In the genomic region with DNA sequence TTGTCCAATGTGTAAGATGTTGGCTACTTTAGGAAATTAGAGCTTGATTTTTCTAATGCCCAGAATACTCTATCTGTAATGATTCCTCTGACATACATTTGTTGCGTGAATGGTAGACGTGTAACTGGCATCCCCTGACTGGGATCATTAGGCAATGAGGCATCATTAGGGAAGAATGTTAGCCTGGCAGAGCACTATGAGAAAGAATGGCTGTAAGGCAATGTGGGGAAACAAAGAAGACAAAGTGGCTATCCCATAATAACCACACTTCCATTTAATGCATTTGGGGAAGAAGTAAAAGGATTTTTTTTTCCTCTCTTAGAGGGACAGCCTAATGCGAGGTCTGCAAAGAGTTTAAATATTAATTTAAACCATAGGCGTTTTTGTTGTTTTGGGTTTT, we compare ENCODE assay signal across 20 mouse cellular contexts. TPM values are rescaled to one million over a fixed set of nuclear protein-coding genes. Genes with fewer than 3 reads are reported as not detected.
DNase-seq lines count a peak whose midpoint lies in the region; ATAC-seq and TF ChIP-seq lines count a peak whose summit lies in the region.
"Had no signal": no experiment of that assay in that cellular context is flagged by ENCODE, and none has a peak within 500 bp of the region (broad histone marks: within the 10 kb centered on the region; RNA-seq: fewer than 3 reads in every experiment).

No protein-coding gene starts in this region.

- H3K4me1 ChIP-seq in forebrain, embryonic 16.5 days (replicated peaks; ENCODE audit: control insufficient read depth, insufficient read depth, low read length) = peaks cover 18% of the 10 kb centered on the region
- peaks cover 19% of the 10 kb centered on the region for H3K4me1 ChIP-seq in forebrain, embryonic 15.5 days
- H3K4me1 ChIP-seq in CH12.LX (ENCODE audit: control insufficient read depth in 1 of 2, insufficient read depth in 2 of 2) (peaks cover 0 to 19% of the 10 kb centered on the region in 2 experiments; a peak in 2 of 4 replicates), MEL (ENCODE audit: control insufficient read depth in 1 of 2, insufficient read depth in 2 of 2, low read length in 2 of 2) (peaks cover 6 to 8% of the 10 kb centered on the region in 2 experiments)
- peaks cover 3% of the 10 kb centered on the region for H3K4me1 ChIP-seq in cortical plate, adult 2 months (ENCODE audit: control insufficient read depth, insufficient read depth, low read length)

- H3K27ac ChIP-seq in forebrain, embryonic 16.5 days (ENCODE audit: low read length) = no peak overlapping the region
- no peak overlapping the region for H3K27ac ChIP-seq in forebrain, embryonic 15.5 days (replicated peaks)
- no peak overlapping the region for H3K27ac ChIP-seq in CH12.LX (ENCODE audit: insufficient read depth, low read depth)
- H3K27ac ChIP-seq in MEL (ENCODE audit: control insufficient read depth, low read depth, low read length) = no peak overlapping the region
- H3K27ac ChIP-seq in cortical plate, adult 2 months (ENCODE audit: insufficient read depth, low read length) = no peak overlapping the region
- H3K27ac ChIP-seq: heart, embryonic 15.5 days had no signal

- 32% methylated on average over 4 of the region's 4 CpGs for WGBS in forebrain, embryonic 16.5 days
- WGBS in forebrain, embryonic 15.5 days = 25% methylated on average over 4 of the region's 4 CpGs

- TF ChIP-seq RAD21 in CH12.LX (IDR thresholded peaks at IDR 0.05; ENCODE audit: low read depth, low read length) (no peak), MEL (IDR thresholded peaks at IDR 0.05; ENCODE audit: low read depth, low read length) (no peak)

- no peaks in the 10 kb centered on the region for H3K36me3 ChIP-seq in forebrain, embryonic 16.5 days (ENCODE audit: control insufficient read depth, insufficient read depth)
- no peaks in the 10 kb centered on the region for H3K36me3 ChIP-seq in forebrain, embryonic 15.5 days
- H3K36me3 ChIP-seq in CH12.LX (replicated peaks in 1 of 2; ENCODE audit: control insufficient read depth in 1 of 2, insufficient read depth in 1 of 2, low read length in 1 of 2) (peaks cover 8 to 12% of the 10 kb centered on the region in 2 experiments), MEL (ENCODE audit: control insufficient read depth in 1 of 2, insufficient read depth in 2 of 2, low read length in 2 of 2) (peaks cover 0 to 15% of the 10 kb centered on the region in 2 experiments; a peak in 2 of 4 replicates)
- H3K36me3 ChIP-seq: heart, embryonic 12.5 days; heart, embryonic 15.5 days; hindbrain, embryonic 15.5 days had no signal

- no peaks in the 10 kb centered on the region for H3K27me3 ChIP-seq in forebrain, embryonic 16.5 days (replicated peaks; ENCODE audit: control insufficient read depth, insufficient read depth, low read length)
- no peaks in the 10 kb centered on the region; the same call in 1 of the 2 replicates for H3K27me3 ChIP-seq in forebrain, embryonic 15.5 days
- H3K27me3 ChIP-seq in CH12.LX (replicated peaks) (no peaks in the 10 kb centered on the region), MEL (ENCODE audit: control insufficient read depth in 1 of 2, insufficient read depth in 2 of 2, low read length in 2 of 2) (no peaks in the 10 kb centered on the region)
- H3K27me3 ChIP-seq: heart, embryonic 12.5 days; heart, embryonic 15.5 days; hindbrain, embryonic 15.5 days had no signal

- H3K79me2 ChIP-seq in CH12.LX (replicated peaks; ENCODE audit: control insufficient read depth, extremely low read depth, insufficient read depth, poor library complexity, severe bottlenecking) (peaks cover 18% of the 10 kb centered on the region), MEL (ENCODE audit: control insufficient read depth, insufficient read depth, low read length, poor library complexity) (peaks cover 26% of the 10 kb centered on the region)

- TF ChIP-seq CTCF in CH12.LX (conservative IDR thresholded peaks at IDR 0.05 in 1 of 2, IDR thresholded peaks at IDR 0.05 in 1 of 2; ENCODE audit: low read depth in 2 of 2, low read length in 2 of 2) = no peak
- TF ChIP-seq CTCF in MEL (IDR thresholded peaks at IDR 0.05 in 2 of 3, conservative IDR thresholded peaks at IDR 0.05 in 1 of 3; ENCODE audit: control insufficient read depth in 1 of 3, insufficient read depth in 1 of 3, low read depth in 2 of 3, low read length in 3 of 3, poor library complexity in 1 of 3, severe bottlenecking in 1 of 3) = no peak
- TF ChIP-seq CTCF in cortical plate, adult 2 months (IDR thresholded peaks at IDR 0.05; ENCODE audit: extremely low read depth, insufficient read depth, low read length) = no peak

- H3K9ac ChIP-seq in forebrain, embryonic 16.5 days (replicated peaks; ENCODE audit: low read depth, low read length) = no peak overlapping the region
- H3K9ac ChIP-seq in forebrain, embryonic 15.5 days (replicated peaks) = no peak overlapping the region
- peak overlapping the region; percentile 27 for H3K9ac ChIP-seq in CH12.LX (ENCODE audit: insufficient read depth, low read depth)
- no peak overlapping the region for H3K9ac ChIP-seq in MEL (ENCODE audit: control insufficient read depth, low read depth, low read length, poor library complexity, severe bottlenecking)
- H3K9ac ChIP-seq: heart, embryonic 12.5 days; heart, embryonic 15.5 days had no signal

- ATAC-seq in forebrain, embryonic 16.5 days = no peak
- ATAC-seq in forebrain, embryonic 15.5 days (replicated peaks) = no peak

- H3K4me3 ChIP-seq in forebrain, embryonic 16.5 days (replicated peaks; ENCODE audit: low read length) = no peak overlapping the region
- no peak overlapping the region for H3K4me3 ChIP-seq in forebrain, embryonic 15.5 days
- no peak overlapping the region for H3K4me3 ChIP-seq in CH12.LX (replicated peaks in 1 of 3; ENCODE audit: low read depth in 2 of 3, low read length in 2 of 3, poor library complexity in 1 of 3)
- no peak overlapping the region for H3K4me3 ChIP-seq in MEL (ENCODE audit: control insufficient read depth in 1 of 2, insufficient read depth in 1 of 2, low read depth in 2 of 2, low read length in 2 of 2)
- peak overlapping the region; percentile 73; the same call in 1 of the 2 replicates for H3K4me3 ChIP-seq in cortical plate, adult 2 months (ENCODE audit: insufficient read depth, low read length)

- DNase-seq in CH12.LX (ENCODE audit: extremely low read depth) = no peak
- peak; percentile 25 for DNase-seq in MEL (ENCODE audit: low read depth, low spot score)
- no peak for DNase-seq in left cerebral cortex, adult 9 months (ENCODE audit: low spot score in 2 of 2)
- DNase-seq: adrenal gland, adult 2 months; adrenal gland, postnatal 14 days; cerebellum, adult 11-12 months; cerebellum, adult 8-10 months; cerebellum, postnatal 10 days; cerebellum, postnatal 36 days; gastrocnemius, postnatal 25 days; heart, adult 18-20 months; heart, postnatal 10 days; heart, postnatal 4 days; kidney, adult 2 months had no signal

- TF ChIP-seq POLR2A in CH12.LX (IDR thresholded peaks at IDR 0.05; ENCODE audit: low read depth, low read length) (no peak), MEL (IDR thresholded peaks at IDR 0.05; ENCODE audit: control insufficient read depth in 1 of 2, insufficient read depth in 1 of 2, low read depth in 1 of 2, low read length in 2 of 2, poor library complexity in 1 of 2) (no peak)
- no peak for TF ChIP-seq POLR2A in cortical plate, adult 2 months (IDR thresholded peaks at IDR 0.05; ENCODE audit: extremely low read depth, insufficient read depth, low read length)

- dilution Hi-C loops in CH12.LX (cut with MboI; ENCODE audit: extremely low pct_ligation_motif_present, extremely low pct_unique_long_range_greater_than_20kb, low sequenced_read_pairs) = no loop called here

- TF ChIP-seq EP300 in CH12.LX (IDR thresholded peaks at IDR 0.05; ENCODE audit: low read length) (no peak), MEL (IDR thresholded peaks at IDR 0.05; ENCODE audit: low read depth in 1 of 2, low read length in 2 of 2) (no peak)

- no peaks in the 10 kb centered on the region for H3K9me3 ChIP-seq in forebrain, embryonic 16.5 days (ENCODE audit: control insufficient read depth, low read length)
- no peaks in the 10 kb centered on the region for H3K9me3 ChIP-seq in forebrain, embryonic 15.5 days
- H3K9me3 ChIP-seq in CH12.LX (replicated peaks; ENCODE audit: low read length) = no peaks in the 10 kb centered on the region
- H3K9me3 ChIP-seq in MEL (replicated peaks; ENCODE audit: insufficient read depth, low read length) = no peaks in the 10 kb centered on the region
- H3K9me3 ChIP-seq: heart, embryonic 12.5 days; heart, embryonic 15.5 days; hindbrain, embryonic 15.5 days had no signal

- peak overlapping the region; percentile 74; the same call in 1 of the 2 replicates for H3K4me2 ChIP-seq in forebrain, embryonic 16.5 days (ENCODE audit: low read length)
- H3K4me2 ChIP-seq in forebrain, embryonic 15.5 days (replicated peaks) = no peak overlapping the region
- H3K4me2 ChIP-seq in CH12.LX (ENCODE audit: insufficient read depth, low read depth, poor library complexity, severe bottlenecking) = peak overlapping the region; percentile 73

- in situ Hi-C loops in CH12.LX (cut with MboI; ENCODE audit: low pct_ligation_motif_present, low pct_unique_long_range_greater_than_20kb, low sequenced_read_pairs) = no loop called here

TF ChIP-seq in CH12.LX, 34 proteins besides CTCF, POLR2A, EP300 and RAD21 (continues in another document):
- TF ChIP-seq UBTF (IDR thresholded peaks at IDR 0.05; ENCODE audit: low read depth, low read length) = no peak
- TF ChIP-seq TBP (conservative IDR thresholded peaks at IDR 0.05; ENCODE audit: low read depth, low read length) = no peak
- no peak for TF ChIP-seq MAFK (IDR thresholded peaks at IDR 0.05; ENCODE audit: insufficient replicate concordance, low read length)
- TF ChIP-seq E2F4 (IDR thresholded peaks at IDR 0.05; ENCODE audit: insufficient replicate concordance, low read depth, low read length) = no peak
- no peak for TF ChIP-seq HCFC1 (IDR thresholded peaks at IDR 0.05; ENCODE audit: low read depth, low read length)

TF ChIP-seq in MEL, 35 proteins besides CTCF, POLR2A, EP300 and RAD21:
- TF ChIP-seq NELFE (IDR thresholded peaks at IDR 0.05; ENCODE audit: low read depth, low read length) (no peak), KAT2A (conservative IDR thresholded peaks at IDR 0.05; ENCODE audit: low read depth, low read length) (no peak), RCOR1 (IDR thresholded peaks at IDR 0.05; ENCODE audit: low read depth, low read length) (no peak), CHD2 (IDR thresholded peaks at IDR 0.05; ENCODE audit: low read length) (no peak), ZNF384 (IDR thresholded peaks at IDR 0.05; ENCODE audit: low read depth, low read length) (no peak), TAL1 (IDR thresholded peaks at IDR 0.05; ENCODE audit: low read length) (no peak)
TF ChIP-seq in MEL: peak in this region for 0.

RNA-seq across cellular contexts. Expression of a gene that starts 0.9 kb away (rescaled TPM):
- polyA plus RNA-seq in forebrain, embryonic 16.5 days (2015; fragmentation: Nextera tagmentation; extraction: Ambion mirVana) = 17.3 and 18.5 TPM in 2 replicates
- polyA plus RNA-seq in forebrain, embryonic 15.5 days (2015; fragmentation: Nextera tagmentation; extraction: Ambion mirVana) = 16.3 and 17.5 TPM in 2 replicates
- 35.0 and 36.4 TPM in 2 replicates for total RNA-seq in CH12.LX (2012; rRNA removed)
- 40.0 and 41.4 TPM in 2 replicates for total RNA-seq in CH12.LX (2014; rRNA removed)
- 36.2 and 47.1 TPM in 2 replicates for polyA plus RNA-seq in CH12.LX (2012; ENCODE audit: insufficient read length, low read depth)
- total RNA-seq in MEL (2012; rRNA removed) = 31.9 and 41.6 TPM in 2 replicates
- polyA plus RNA-seq in MEL (2012; ENCODE audit: insufficient read depth in 1 of 2, insufficient read length in 2 of 2, low read depth in 1 of 2, low replicate concordance in 2 of 2, missing spikeins in 1 of 2) = 10 to 100 TPM in 1 of 2 experiments, not detected in 1; 38.2 TPM
- polyA plus RNA-seq in cortical plate, adult 2 months (2012; rRNA removed) = 25.9 and 27.3 TPM in 2 replicates
